Mouse (Mus musculus) thymus, adult 2 months (tissue): ENCODE measurements around the gene Det1. TPM values are rescaled to one million over a fixed set of nuclear protein-coding genes. Genes with fewer than 3 reads are reported as not detected.

Source experiments
- DNase-seq: peaks from one replicate; pipeline ENCODE4 v3.0.0; 2021
- H3K27ac ChIP-seq: fragments of 200-500 bp; 2 replicates; pipeline ENCODE4 v1.5.1; 2012; ENCODE audit warnings: low read length, control low read depth; ENCODE audit not compliant: control insufficient read depth, insufficient read depth
- H3K27me3 ChIP-seq: fragments of 200-500 bp; 2 replicates; pipeline ENCODE4 v1.6.1; 2012; ENCODE audit warnings: mild to moderate bottlenecking, low read length, moderate library complexity, mixed read lengths; ENCODE audit not compliant: control insufficient read depth, insufficient read depth
- H3K36me3 ChIP-seq: fragments of 200-500 bp; 2 replicates; pipeline ENCODE4 v1.6.1; 2012; ENCODE audit warnings: mild to moderate bottlenecking, low read length, moderate library complexity; ENCODE audit not compliant: control insufficient read depth, insufficient read depth
- H3K4me1 ChIP-seq: fragments of 200-500 bp; replicated peaks from 2 replicates; pipeline ENCODE4 v1.6.1; 2012; ENCODE audit warnings: low read length; ENCODE audit not compliant: control insufficient read depth, insufficient read depth
- H3K4me3 ChIP-seq: fragments of 200-500 bp; 2 replicates; pipeline ENCODE4 v1.5.1; 2012; ENCODE audit warnings: mild to moderate bottlenecking, low read length, control low read depth, moderate library complexity; ENCODE audit not compliant: control insufficient read depth, insufficient read depth
- CTCF ChIP-seq: fragments of 200-500 bp; IDR thresholded peaks from 2 replicates; pipeline ENCODE4 v1.5.1; 2012; ENCODE audit warnings: mild to moderate bottlenecking, control low read depth, low read length, moderate library complexity, borderline replicate concordance; ENCODE audit not compliant: control insufficient read depth, poor library complexity, insufficient read depth; ENCODE audit errors: extremely low read depth
- POLR2A ChIP-seq: fragments of 200-500 bp; IDR thresholded peaks from 2 replicates; pipeline ENCODE4 v1.6.1; 2012; ENCODE audit warnings: mild to moderate bottlenecking, low read length, control low read depth, moderate library complexity; ENCODE audit not compliant: control insufficient read depth, poor library complexity, insufficient read depth; ENCODE audit errors: extremely low read depth
- WGBS: fragments of 180-500 bp; shearing (Covaris S2); methylation state at CpG from one replicate; pipeline ENCODE4 v1.1.7; 2018; 5-methylcytosine and 5-hydroxymethylcytosine counted together
- polyA plus RNA-seq: library from polyadenylated mRNA; depleted of rRNA; stranded (reverse); fragments of >200 nt; gene quantifications from 2 replicates; pipeline ENCODE4 v1.2.3, GENCODE M21; 2012; rRNA removed

Det1 gene
- polyA plus RNA-seq, 1 experiment, result 32.7 TPM

- peak; percentile 43 for DNase-seq
- no peak for TF ChIP-seq CTCF
- no peak for TF ChIP-seq POLR2A
- no peak overlapping the region for H3K4me3 ChIP-seq
- H3K4me1 ChIP-seq, result peaks cover 10% of the 10 kb centered on the region
- no peak overlapping the region for H3K27ac ChIP-seq
- 80% methylated on average over 15 of the region's 15 CpGs for WGBS
- H3K36me3 ChIP-seq, result peaks cover 22% of the 10 kb centered on the region
- no peaks in the 10 kb centered on the region for H3K27me3 ChIP-seq
Observed at GRCm38 (mm10) chr7:78791359-78792222, 55.5 kb downstream of the Det1 start.

DNA sequence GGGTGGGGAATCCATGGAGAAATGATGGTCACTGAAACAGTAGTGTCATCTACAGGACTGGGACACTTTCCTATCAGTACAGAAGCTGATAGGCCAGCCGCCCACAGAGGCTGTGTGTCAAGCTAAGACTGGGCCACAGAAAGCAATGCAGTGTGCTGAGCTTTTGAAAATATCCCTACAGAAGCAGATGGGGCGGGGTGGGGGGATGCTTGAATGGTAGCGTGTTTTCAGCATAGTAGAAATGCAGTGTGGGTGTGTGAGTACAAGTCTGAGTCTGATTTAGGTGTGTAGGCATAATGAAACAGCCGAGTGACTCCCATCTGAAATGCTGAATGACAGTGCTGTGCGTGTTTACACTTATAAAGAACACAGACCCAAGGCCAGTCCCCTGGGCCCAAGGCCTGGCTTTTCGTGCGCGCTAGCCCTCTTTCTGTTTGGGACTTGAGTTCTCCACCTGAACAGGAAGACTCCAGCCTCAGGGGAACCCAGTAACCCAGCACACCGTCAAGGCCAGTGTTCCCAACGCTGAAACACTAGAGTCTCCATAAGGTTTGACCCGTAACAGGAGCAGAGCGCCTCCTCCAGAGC, 59.2 kb downstream of the Det1 start:
- Histone ChIP-seq H3K36me3 (peaks cover 22% of the 10 kb centered on the region), H3K4me1 (peaks cover 5% of the 10 kb centered on the region; the same call in 1 of the 2 replicates), H3K27me3 (no peaks in the 10 kb centered on the region), H3K27ac (no peak overlapping the region), H3K4me3 (no peak overlapping the region)
- no peak for DNase-seq
- 97% methylated on average over 12 of the region's 12 CpGs for WGBS
- TF ChIP-seq CTCF (no peak), POLR2A (no peak)

GRCm38 (mm10) chr7:78785906-78786305, 61.2 kb downstream of the Det1 start:
- 0 out of 2 replicates have a peak, but pooled peaks cover 3% of the 10 kb centered on the region for H3K4me1 ChIP-seq
- DNase-seq, result no peak
- peaks cover 15% of the 10 kb centered on the region for H3K36me3 ChIP-seq
- no peak overlapping the region for H3K4me3 ChIP-seq
- WGBS, result 89% methylated on average over 5 of the region's 5 CpGs
- H3K27me3 ChIP-seq, result no peaks in the 10 kb centered on the region
- TF ChIP-seq CTCF (no peak), POLR2A (no peak)
- H3K27ac ChIP-seq, result no peak overlapping the region

DNA sequence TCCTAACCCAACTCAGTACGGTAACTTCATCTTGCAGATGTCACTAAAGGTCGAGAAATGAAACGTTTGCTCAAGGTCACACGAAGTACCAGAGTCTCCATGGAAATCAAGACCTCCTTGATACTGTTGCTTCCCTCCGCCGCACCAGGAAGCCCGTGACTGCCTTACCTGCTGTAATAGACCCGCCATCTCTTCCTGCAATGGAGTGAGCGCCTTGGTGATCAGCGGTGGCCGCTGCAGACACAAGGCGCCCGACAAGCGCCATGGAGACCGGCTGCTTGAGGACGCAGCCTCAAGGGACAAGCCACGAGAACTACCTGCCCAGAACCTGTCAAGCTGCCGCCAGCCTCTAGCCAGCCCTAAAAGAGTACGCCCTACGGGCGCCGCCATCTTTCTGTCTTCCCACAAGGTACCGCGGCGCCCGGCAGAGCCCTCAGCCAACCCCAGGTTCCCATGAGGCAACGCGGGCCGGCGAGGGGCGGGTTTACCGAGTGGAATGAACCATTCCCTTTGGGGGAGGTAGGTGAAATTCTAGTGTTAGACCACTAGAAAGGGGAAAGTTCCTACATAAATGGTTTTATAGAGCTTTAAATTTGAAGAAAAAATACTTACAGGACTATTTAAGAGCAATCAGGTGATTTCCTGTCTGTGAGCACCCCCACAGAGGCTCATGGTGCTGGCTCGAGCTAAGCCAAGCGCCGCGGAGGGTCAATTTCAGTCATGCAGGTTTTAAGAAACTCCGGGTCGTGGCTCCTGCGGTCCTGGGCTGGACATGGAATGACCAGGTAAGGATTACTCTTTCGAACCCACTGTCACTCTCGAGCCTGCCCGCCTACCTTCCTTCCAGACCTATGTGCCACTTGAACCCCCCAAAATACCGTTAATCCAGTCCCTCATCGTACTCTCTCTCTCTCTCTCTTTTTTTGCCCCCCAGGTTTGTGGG, 64.2 kb downstream of the Det1 start, which contains the start of the genes Mrps11 and Mrpl46:
Mrps11 (plus strand) TSS at position 481 of the 943 bp plus-strand sequence.
Mrpl46 (minus strand) TSS at position 893 of the 943 bp plus-strand sequence.
- peak within 1 kb of the TSS; percentile 20; the same call in 1 of the 2 replicates for H3K27ac ChIP-seq
- H3K4me1 ChIP-seq, result 0 out of 2 replicates have a peak, but pooled peaks cover 3% of the 10 kb centered on the region
- DNase-seq, result peak; percentile 83
- under 1% methylated on average over 44 of the region's 44 CpGs for WGBS
- H3K36me3 ChIP-seq, result peaks cover 21% of the 10 kb centered on the region
- TF ChIP-seq POLR2A, result peak; percentile 38; the same call in 1 of the 2 replicates
- TF ChIP-seq CTCF, result 0 out of 2 replicates have a peak, but pooled peaks have one; percentile 20
- H3K4me3 ChIP-seq, result peak within 1 kb of the TSS; percentile 83
- no peaks in the 10 kb centered on the region for H3K27me3 ChIP-seq

DNA sequence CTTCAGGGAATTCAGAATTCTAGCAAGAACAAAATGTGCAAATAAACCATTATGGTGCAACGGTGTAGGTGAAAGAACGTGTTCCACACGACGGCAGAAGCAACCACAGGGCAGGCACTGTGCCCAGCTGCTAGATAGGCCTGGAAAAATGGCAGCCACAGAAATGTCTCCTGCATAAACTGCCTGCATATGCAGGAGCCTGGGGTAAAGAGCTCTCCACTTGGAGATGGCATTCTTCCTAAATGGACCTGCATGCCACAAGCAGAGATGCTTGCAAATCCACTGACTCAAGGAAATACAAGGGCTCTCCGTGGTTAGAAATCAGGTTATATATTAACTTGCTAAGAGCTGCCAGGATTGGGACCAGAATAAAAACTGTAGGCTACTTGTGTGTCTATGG, 68.3 kb downstream of the Det1 start:
- H3K36me3 ChIP-seq, result peaks cover 50% of the 10 kb centered on the region
- H3K4me1 ChIP-seq, result 0 out of 2 replicates have a peak, but pooled peaks cover 3% of the 10 kb centered on the region
- no peak for TF ChIP-seq CTCF
- TF ChIP-seq POLR2A, result no peak
- H3K27ac ChIP-seq, result no peak overlapping the region
- H3K27me3 ChIP-seq, result no peaks in the 10 kb centered on the region
- no peak overlapping the region for H3K4me3 ChIP-seq
- 97% methylated on average over 5 of the region's 5 CpGs for WGBS
- no peak for DNase-seq

Other genes starting within 250 kb of the Det1 start
- gene Ntrk3, start 109.3 kb downstream of the Det1 start, polyA plus RNA-seq, result 52.2 and 54.7 TPM in 2 replicates
- 60.3 and 73.2 TPM in 2 replicates for gene Mrps11, start 64.1 kb downstream of the Det1 start, polyA plus RNA-seq
- 21.9 and 25.0 TPM in 2 replicates for gene Mrpl46, start 63.7 kb downstream of the Det1 start, polyA plus RNA-seq
- gene Aen, start 48.6 kb upstream of the Det1 start, polyA plus RNA-seq, result 32.3 and 39.2 TPM in 2 replicates
- 159 and 194 TPM in 2 replicates for gene Isg20, start 66.2 kb upstream of the Det1 start, polyA plus RNA-seq
- 2.0 and 2.7 TPM in 2 replicates for gene Acan, start 206.2 kb upstream of the Det1 start, polyA plus RNA-seq